Mouse (Mus musculus): Measurements from ENCODE around the gene Tead3. TPM values are rescaled to one million over a fixed set of nuclear protein-coding genes. Genes with fewer than 3 reads are reported as not detected.
A peak's percentile ranks its signal among the peaks of the same experiment; 100 is the strongest.

The Tead3 gene
- polyA plus RNA-seq, 1 experiment from 2014 or later: 1.8 TPM

DNA sequence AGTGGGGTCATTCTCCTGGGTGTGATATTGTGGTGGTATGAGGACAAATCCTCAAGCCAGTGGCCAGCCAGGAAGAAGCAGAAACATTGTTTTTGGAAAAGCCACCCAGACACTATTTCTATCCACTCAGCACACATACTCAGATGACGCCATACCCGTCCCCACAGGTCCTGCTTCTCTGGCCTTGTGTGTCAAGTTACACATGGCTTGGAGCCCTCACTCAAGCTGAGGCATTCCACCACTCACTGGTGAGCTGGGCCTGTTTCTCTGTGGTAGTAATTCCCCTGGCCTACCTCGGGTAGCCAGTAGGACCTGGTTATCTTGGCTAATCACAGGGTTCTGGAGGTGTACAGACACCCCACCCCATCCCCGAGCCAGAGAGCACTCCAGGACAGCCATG, 56.9 kb downstream of the Tead3 start:
- 91% methylated on average over 4 of the region's 4 CpGs for WGBS
- Histone ChIP-seq H3K4me3 (no peak overlapping the region), H3K27me3 (no peaks in the 10 kb centered on the region), H3K9ac (no peak overlapping the region), H3K4me2 (no peak overlapping the region), H3K36me3 (no peaks in the 10 kb centered on the region), H3K9me3 (no peaks in the 10 kb centered on the region), H3K27ac (replicated peaks) (no peak overlapping the region), H3K4me1 (replicated peaks) (peaks cover 5% of the 10 kb centered on the region; the same call in 1 of the 2 replicates)
- ATAC-seq (ENCODE audit: low FRiP score, low read depth): no peak

GRCm38 (mm10) chr17:28291346-28291745, 59.3 kb downstream of the Tead3 start:
- no peaks in the 10 kb centered on the region for H3K36me3 ChIP-seq
- no peak overlapping the region for H3K4me3 ChIP-seq
- H3K27ac ChIP-seq (replicated peaks): no peak overlapping the region
- ATAC-seq (ENCODE audit: low FRiP score, low read depth): no peak
- no peak overlapping the region for H3K9ac ChIP-seq
- no peaks in the 10 kb centered on the region for H3K27me3 ChIP-seq
- WGBS: 88% methylated on average over 7 of the region's 7 CpGs
- H3K4me1 ChIP-seq (replicated peaks): peaks cover 11% of the 10 kb centered on the region
- H3K4me2 ChIP-seq: no peak overlapping the region
- H3K9me3 ChIP-seq: no peaks in the 10 kb centered on the region

DNA sequence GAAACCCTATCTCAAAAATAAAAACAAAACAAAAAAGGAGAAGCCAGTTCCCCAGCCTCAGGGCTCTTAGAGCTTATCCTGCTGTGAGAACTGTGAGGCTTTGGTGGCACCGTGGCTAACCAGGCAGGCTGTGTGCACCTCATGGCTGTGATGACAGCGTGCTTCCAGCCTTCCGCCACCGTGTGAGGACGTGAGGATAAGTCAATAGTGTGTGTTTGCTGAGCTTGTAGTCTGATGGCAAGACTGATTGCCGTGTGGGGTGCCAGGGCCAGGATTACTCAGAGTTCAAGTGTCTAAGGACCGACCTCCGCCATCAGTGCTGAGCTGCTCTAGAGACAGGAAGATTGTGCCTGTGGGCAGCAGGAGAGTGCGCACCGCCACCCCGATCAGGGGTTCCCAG, 59.9 kb downstream of the Tead3 start:
- no peak overlapping the region for H3K27ac ChIP-seq (replicated peaks)
- no peaks in the 10 kb centered on the region for H3K9me3 ChIP-seq
- peaks cover 17% of the 10 kb centered on the region for H3K4me1 ChIP-seq (replicated peaks)
- no peaks in the 10 kb centered on the region for H3K27me3 ChIP-seq
- no peak overlapping the region for H3K9ac ChIP-seq
- H3K4me2 ChIP-seq: no peak overlapping the region
- no peaks in the 10 kb centered on the region for H3K36me3 ChIP-seq
- no peak overlapping the region for H3K4me3 ChIP-seq
- 81% methylated on average over 11 of the region's 11 CpGs for WGBS
- ATAC-seq (ENCODE audit: low FRiP score, low read depth): no peak

DNA sequence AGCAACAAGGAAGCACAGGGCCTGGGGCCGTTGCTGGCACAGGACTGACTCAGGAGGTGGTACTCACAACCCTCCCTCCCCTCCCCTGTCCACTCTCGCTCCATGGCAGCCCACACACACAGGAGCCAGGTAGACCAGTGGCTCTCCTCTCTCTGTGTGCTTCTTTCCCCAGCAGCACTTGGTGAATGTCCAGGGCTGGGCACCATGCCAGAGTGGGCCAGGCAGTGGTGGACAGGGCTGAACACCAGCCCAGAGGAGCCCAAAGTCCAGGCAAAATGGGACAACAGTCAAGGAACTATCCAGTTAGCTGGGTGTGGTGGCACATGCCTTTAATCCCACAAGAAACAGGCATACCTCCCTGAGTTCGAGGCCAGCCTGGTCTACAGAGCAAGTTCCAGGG, 60.4 kb downstream of the Tead3 start:
- WGBS: 72% methylated on average over 3 of the region's 3 CpGs

GRCm38 (mm10) chr17:28287980-28288379, 62.6 kb downstream of the Tead3 start:
- no peak overlapping the region for H3K9ac ChIP-seq
- H3K4me3 ChIP-seq: no peak overlapping the region
- H3K27ac ChIP-seq (replicated peaks): no peak overlapping the region
- no peaks in the 10 kb centered on the region for H3K36me3 ChIP-seq
- H3K4me2 ChIP-seq: no peak overlapping the region
- 52% methylated on average over 5 of the region's 5 CpGs for WGBS
- H3K27me3 ChIP-seq: no peaks in the 10 kb centered on the region
- ATAC-seq (ENCODE audit: low FRiP score, low read depth): no peak
- H3K9me3 ChIP-seq: no peaks in the 10 kb centered on the region
- H3K4me1 ChIP-seq (replicated peaks): peaks cover 18% of the 10 kb centered on the region

More for the DNA sequence above, 60.4 kb downstream of the Tead3 start:
- no peak overlapping the region for H3K9ac ChIP-seq
- no peaks in the 10 kb centered on the region for H3K9me3 ChIP-seq
- H3K36me3 ChIP-seq: no peaks in the 10 kb centered on the region
- no peak overlapping the region for H3K4me2 ChIP-seq
- H3K27ac ChIP-seq (replicated peaks): no peak overlapping the region
- ATAC-seq (ENCODE audit: low FRiP score, low read depth): no peak
- H3K4me3 ChIP-seq: no peak overlapping the region
- H3K27me3 ChIP-seq: no peaks in the 10 kb centered on the region
- peaks cover 22% of the 10 kb centered on the region for H3K4me1 ChIP-seq (replicated peaks)

GRCm38 (mm10) chr17:28287578-28287977, 63.0 kb downstream of the Tead3 start:
- ATAC-seq (ENCODE audit: low FRiP score, low read depth): no peak
- H3K27ac ChIP-seq (replicated peaks): no peak overlapping the region
- H3K27me3 ChIP-seq: no peaks in the 10 kb centered on the region
- 67% methylated on average over 8 of the region's 8 CpGs for WGBS
- peaks cover 18% of the 10 kb centered on the region for H3K4me1 ChIP-seq (replicated peaks)
- H3K4me3 ChIP-seq: no peak overlapping the region
- H3K9ac ChIP-seq: no peak overlapping the region
- H3K36me3 ChIP-seq: no peaks in the 10 kb centered on the region
- no peak overlapping the region for H3K4me2 ChIP-seq
- H3K9me3 ChIP-seq: no peaks in the 10 kb centered on the region

GRCm38 (mm10) chr17:28286964-28287363, 63.7 kb downstream of the Tead3 start:
- Histone ChIP-seq H3K27me3 (no peaks in the 10 kb centered on the region), H3K4me3 (no peak overlapping the region), H3K4me2 (no peak overlapping the region), H3K27ac (replicated peaks) (no peak overlapping the region), H3K4me1 (replicated peaks) (peaks cover 18% of the 10 kb centered on the region), H3K36me3 (no peaks in the 10 kb centered on the region), H3K9me3 (no peaks in the 10 kb centered on the region), H3K9ac (no peak overlapping the region)
- ATAC-seq (ENCODE audit: low FRiP score, low read depth): no peak
- WGBS: 60% methylated on average over 5 of the region's 5 CpGs

- WGBS: 86% methylated on average over 10 of the region's 10 CpGs
- H3K27ac ChIP-seq (replicated peaks): no peak overlapping the region
- no peak overlapping the region for H3K9ac ChIP-seq
Observed at GRCm38 (mm10) chr17:28286133-28286532, 64.5 kb downstream of the Tead3 start.

GRCm38 (mm10) chr17:28283199-28283598, 67.4 kb downstream of the Tead3 start:
- no peak for ATAC-seq (ENCODE audit: low FRiP score, low read depth)
- Histone ChIP-seq H3K4me2 (no peak overlapping the region), H3K27ac (replicated peaks) (no peak overlapping the region), H3K27me3 (no peaks in the 10 kb centered on the region), H3K9ac (no peak overlapping the region), H3K4me1 (replicated peaks) (peaks cover 36% of the 10 kb centered on the region), H3K36me3 (no peaks in the 10 kb centered on the region), H3K4me3 (no peak overlapping the region), H3K9me3 (no peaks in the 10 kb centered on the region)
- 91% methylated on average over 10 of the region's 10 CpGs for WGBS

More at GRCm38 (mm10) chr17:28286133-28286532, 64.5 kb downstream of the Tead3 start:
- Histone ChIP-seq H3K27me3 (no peaks in the 10 kb centered on the region), H3K9me3 (no peaks in the 10 kb centered on the region), H3K4me1 (replicated peaks) (peaks cover 18% of the 10 kb centered on the region), H3K36me3 (no peaks in the 10 kb centered on the region), H3K4me2 (no peak overlapping the region), H3K4me3 (no peak overlapping the region)
- peak; percentile 6; the same call in 1 of the 2 replicates for ATAC-seq (ENCODE audit: low FRiP score, low read depth)

DNA sequence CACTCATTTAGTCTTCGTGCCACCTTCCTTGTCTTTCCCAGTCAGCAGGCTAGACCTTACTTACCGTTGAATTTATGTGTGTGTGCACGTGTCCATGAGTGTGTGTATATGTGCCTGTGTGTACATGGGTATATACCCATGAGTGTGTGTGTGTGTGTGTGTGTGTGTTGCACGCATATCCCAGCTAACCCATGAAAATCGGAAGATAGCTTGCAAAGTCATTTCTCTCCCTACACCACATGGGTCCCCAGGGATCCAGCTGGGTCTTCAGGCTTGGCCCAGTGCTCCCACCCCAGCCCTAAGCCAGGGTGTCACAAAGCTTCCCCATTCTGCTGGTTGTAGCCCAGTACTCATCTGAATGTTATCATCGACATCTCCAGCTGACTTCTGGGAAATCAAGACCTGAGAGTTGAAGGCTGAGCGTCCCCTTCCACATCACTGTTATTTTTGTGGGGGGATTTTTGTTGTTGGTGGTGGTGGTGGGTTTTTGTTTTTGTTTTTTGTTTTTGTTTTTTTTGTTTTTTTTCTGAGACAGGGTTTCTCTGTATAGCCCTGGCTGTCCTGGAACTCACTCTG, 68.7 kb downstream of the Tead3 start:
- no peak overlapping the region for H3K4me3 ChIP-seq
- no peak overlapping the region for H3K27ac ChIP-seq (replicated peaks)
- H3K4me2 ChIP-seq: no peak overlapping the region
- peaks cover 40% of the 10 kb centered on the region for H3K4me1 ChIP-seq (replicated peaks)
- no peak overlapping the region for H3K9ac ChIP-seq
- ATAC-seq (ENCODE audit: low FRiP score, low read depth): no peak
- no peaks in the 10 kb centered on the region for H3K9me3 ChIP-seq
- no peaks in the 10 kb centered on the region for H3K36me3 ChIP-seq
- H3K27me3 ChIP-seq: no peaks in the 10 kb centered on the region
- WGBS: 90% methylated on average over 7 of the region's 7 CpGs

Other genes with a start within 250 kb of the Tead3 start
- 3.7 and 4.4 TPM in 2 replicates for gene Scube3, start 208.7 kb downstream of the Tead3 start, polyA plus RNA-seq (2015; fragmentation: Nextera tagmentation; extraction: Ambion mirVana)
- gene Zfp523, start 173.7 kb downstream of the Tead3 start, polyA plus RNA-seq (2015; fragmentation: Nextera tagmentation; extraction: Ambion mirVana): 48.1 and 53.1 TPM in 2 replicates
- 6.4 and 8.9 TPM in 2 replicates for gene Def6, start 143.0 kb downstream of the Tead3 start, polyA plus RNA-seq (2015; fragmentation: Nextera tagmentation; extraction: Ambion mirVana)
- gene Ppard, start 118.1 kb downstream of the Tead3 start, polyA plus RNA-seq (2015; fragmentation: Nextera tagmentation; extraction: Ambion mirVana): 1.8 and 2.2 TPM in 2 replicates
- 25.5 and 26.2 TPM in 2 replicates for gene Fance, start 37.3 kb downstream of the Tead3 start, polyA plus RNA-seq (2015; fragmentation: Nextera tagmentation; extraction: Ambion mirVana)
- gene Rpl10a, start 22.3 kb downstream of the Tead3 start, polyA plus RNA-seq (2015; fragmentation: Nextera tagmentation; extraction: Ambion mirVana): 318 and 325 TPM in 2 replicates
- gene Tulp1, start 14.4 kb upstream of the Tead3 start, polyA plus RNA-seq (2015; fragmentation: Nextera tagmentation; extraction: Ambion mirVana): 1.5 and 1.7 TPM in 2 replicates
- gene Fkbp5, start 166.7 kb upstream of the Tead3 start, polyA plus RNA-seq (2015; fragmentation: Nextera tagmentation; extraction: Ambion mirVana): 31.5 and 32.5 TPM in 2 replicates
- not detected in 2 replicates for gene Armc12, start 180.0 kb upstream of the Tead3 start, polyA plus RNA-seq (2015; fragmentation: Nextera tagmentation; extraction: Ambion mirVana)
- not detected in 2 replicates for gene Clpsl2, start 198.6 kb upstream of the Tead3 start, polyA plus RNA-seq (2015; fragmentation: Nextera tagmentation; extraction: Ambion mirVana)
- gene Clps, start 209.9 kb upstream of the Tead3 start, polyA plus RNA-seq (2015; fragmentation: Nextera tagmentation; extraction: Ambion mirVana): 0.44 and 0.47 TPM in 2 replicates
- 16.4 and 16.5 TPM in 2 replicates for gene Lhfpl5, start 224.8 kb upstream of the Tead3 start, polyA plus RNA-seq (2015; fragmentation: Nextera tagmentation; extraction: Ambion mirVana)